Mouse (Mus musculus): ENCODE data around the gene Dffa. TPM values are rescaled to one million over a fixed set of nuclear protein-coding genes. Genes with fewer than 3 reads are reported as not detected.
A peak's percentile ranks its signal among the peaks of the same experiment; 100 is the strongest.
"Not testable (repeated sequence)": the region's sequence is repeated elsewhere in the genome, so short reads cannot be mapped to it uniquely, and the experiment has no call there.

Gene Dffa
- polyA plus RNA-seq, 2 experiments from 2014 or later = 20.4 to 30.8 TPM

DNA sequence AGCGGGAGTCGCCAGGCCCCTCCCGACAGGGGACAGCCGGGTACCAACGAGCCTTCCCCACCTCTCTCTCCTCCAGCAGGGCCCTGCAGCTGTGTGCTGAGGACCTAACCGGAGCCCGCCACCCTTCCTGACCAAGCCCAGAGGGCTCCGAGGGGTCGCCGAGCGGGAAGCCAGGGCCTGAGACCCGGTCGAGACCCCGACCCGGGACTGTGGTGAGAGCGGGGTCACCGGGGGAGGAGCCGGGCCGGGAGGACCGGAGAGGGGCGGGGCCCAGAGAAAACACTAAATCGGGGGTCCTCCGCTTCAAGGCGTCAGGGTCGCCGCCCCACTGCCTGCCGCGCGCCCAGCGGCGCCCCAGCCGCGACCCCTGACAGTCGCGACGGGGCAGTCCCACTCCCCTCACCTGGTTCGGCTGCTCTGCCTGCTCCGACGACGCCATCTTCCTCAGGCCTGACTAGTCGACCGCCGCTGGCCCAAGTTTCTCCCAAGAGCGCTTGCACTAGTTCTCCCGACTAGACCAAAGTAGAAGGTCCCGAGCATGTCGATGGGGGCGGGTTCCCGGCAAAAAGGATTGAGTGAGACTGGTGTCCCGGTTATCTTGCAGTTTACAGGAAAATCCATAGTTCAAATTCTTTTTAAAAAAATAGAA is 4.5 kb upstream of the Dffa start, which contains the start of gene Pex14:
Gene Pex14, minus strand, starts transcription at position 508 of the 649 bp plus-strand sequence.
- peak; percentile 78 for ATAC-seq

DNA sequence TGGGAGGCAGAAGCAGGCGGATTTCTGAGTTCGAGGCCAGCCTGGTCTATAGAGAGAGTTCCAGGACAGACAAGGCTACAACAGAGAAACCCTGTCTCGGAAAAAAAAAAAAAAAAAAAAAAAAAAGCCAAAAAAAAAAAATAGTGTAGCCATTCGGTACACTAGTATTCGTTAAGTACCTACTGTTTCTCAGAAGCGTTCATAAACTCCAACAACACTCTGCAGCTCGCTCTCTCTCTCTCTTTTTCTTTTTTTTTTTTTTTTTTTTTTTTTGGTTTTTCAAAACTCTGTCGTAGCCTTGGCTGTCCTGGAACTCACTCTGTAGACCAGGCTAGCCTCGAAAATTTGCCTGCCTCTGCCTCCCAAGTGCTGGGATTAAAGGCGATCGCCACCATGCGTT is 3.5 kb upstream of the Dffa start:
- ATAC-seq = not testable (repeated sequence)

DNA sequence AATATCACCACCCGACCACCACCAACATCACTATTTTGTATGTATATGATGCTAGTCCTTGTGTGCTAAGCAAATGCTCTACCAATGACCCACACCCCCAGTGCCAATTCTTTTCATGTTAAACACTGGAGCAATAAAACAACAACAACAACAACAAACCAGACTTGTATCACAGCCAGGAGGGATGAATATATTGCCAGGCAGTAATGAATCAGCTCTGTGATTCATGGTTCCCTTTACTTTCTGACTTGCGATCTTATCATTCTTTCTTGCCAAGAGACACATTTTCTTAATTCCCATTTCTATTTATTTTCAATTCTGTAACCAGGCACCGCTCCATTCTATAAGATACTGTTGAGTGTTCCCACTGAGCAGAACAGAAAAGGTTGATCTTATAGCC is 2.5 kb upstream of the Dffa start:
- no peak for ATAC-seq

DNA sequence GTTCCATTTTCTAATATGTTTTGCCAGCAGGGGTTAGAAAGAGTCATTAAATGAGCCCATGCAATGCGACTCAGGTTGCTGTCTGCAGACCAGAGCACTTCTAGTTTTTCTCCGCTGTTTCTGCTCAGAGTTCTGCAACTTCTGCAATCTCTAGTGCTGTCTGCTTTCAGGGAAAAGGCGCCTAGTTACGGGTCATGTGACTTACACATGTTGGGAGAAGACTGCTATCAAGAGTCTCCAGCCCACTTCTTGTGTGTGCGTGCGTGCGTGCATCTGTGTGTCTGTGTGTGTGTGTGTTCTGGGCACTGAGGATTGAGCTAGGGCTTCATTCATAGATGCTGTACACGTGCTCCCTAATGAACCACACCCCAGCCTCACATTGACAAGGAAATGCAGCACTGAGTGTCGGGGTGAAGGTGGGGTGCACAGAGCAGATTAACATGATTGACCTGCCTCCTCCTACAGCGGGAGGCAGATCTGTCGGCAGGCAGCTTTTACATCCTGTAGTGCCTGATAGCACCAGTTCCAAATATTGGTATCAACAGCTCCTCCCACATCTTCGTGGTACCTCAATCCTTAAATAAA is 16.1 kb downstream of the Dffa start:
- ATAC-seq = not testable (repeated sequence)

DNA sequence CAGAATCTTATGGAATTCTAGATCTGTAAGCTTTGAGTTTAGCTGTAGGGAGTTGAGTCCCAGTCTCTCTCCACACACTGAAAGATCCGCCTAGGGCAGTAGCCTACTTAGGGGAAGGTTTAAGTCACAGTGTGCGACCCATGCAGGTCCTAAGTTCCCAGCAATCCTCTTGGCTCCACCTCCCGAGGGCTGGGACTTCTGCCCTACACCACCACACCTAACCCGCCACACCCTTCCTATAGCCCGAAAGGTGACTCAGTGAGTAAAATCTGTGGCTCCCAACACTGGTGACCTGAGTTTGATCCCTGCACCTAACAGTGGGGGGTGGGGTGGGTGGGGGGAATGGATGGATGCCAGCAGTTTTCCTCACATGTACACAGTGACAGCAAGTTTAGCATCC is 19.5 kb downstream of the Dffa start:
- no peak for ATAC-seq

DNA sequence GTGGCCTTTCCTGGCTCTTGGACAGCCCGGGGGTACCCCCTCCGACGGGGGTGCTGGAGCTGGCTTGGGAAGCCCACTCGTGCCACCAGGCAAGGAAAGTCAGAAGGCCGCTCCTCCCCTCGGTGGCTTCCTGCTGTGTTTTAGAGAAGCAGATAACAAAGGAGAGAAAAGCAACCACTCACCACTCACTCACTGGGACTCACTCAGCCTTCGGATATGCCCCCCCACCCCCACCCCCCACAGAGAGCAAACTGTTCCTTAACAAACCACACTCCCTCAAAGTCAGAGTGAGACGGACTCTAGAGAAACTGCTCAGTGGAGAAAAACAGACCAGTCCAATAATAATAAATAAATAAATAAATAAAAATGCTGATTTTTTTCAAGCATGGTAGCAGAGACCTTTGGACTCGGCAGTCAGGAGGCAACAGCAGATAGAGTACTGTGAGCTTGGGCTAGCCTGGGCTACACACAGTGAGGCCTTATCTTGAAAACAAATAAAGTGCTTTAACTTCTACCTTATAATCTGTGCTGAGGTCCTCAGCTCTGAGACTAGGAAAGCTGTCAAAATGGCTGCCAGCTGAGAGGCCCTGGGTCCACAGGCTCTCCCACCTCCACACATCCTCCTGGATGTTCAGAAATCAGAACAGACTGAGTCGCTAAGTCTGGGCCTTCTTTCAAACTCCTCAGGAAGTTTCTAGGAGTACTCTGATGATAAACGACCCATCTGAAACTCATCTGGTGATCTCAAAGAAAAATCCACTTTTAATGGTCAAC is 21.6 kb downstream of the Dffa start:
- ATAC-seq = no peak

DNA sequence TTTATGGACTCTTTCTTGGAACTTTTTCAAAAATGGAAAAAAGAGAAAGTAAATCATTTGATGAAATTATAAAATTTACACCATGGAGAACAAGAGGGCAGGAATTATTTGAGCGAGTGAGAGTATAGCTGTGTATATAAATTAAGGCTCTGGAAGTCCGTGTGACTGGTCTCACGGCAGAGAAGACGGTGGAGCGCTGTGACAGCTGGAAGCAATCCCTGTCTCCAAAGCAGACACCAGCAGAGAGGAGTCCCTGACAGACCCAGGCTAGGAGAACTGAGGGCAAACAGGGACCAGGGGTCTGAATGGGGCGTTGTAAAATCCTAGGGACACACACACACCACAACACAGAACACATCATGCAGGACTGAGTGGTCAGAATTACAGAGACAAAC is 22.2 kb downstream of the Dffa start:
- ATAC-seq = no peak

DNA sequence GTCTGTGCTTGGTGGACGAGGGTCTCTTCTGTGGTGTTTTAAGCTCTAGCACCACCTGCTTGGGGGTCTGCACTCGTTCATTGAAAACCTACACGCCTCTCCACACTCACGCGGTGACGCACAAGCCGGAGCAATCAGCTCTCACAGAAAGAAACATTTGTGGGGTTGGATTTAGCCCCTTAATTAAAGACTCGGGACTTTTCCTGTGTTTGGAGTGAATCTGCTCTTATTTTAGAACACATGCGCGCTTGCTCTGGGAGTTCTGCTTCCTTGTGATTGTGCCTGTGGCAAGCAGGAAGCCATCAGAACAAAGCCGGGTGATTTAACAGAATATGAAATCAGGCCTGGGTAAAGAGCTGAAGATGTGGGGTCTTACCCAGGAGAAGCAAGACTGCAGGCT is 22.7 kb downstream of the Dffa start, which contains the start of gene Cort:
Gene Cort, minus strand, starts transcription at position 101 of the 400 bp plus-strand sequence.
- ATAC-seq = no peak

DNA sequence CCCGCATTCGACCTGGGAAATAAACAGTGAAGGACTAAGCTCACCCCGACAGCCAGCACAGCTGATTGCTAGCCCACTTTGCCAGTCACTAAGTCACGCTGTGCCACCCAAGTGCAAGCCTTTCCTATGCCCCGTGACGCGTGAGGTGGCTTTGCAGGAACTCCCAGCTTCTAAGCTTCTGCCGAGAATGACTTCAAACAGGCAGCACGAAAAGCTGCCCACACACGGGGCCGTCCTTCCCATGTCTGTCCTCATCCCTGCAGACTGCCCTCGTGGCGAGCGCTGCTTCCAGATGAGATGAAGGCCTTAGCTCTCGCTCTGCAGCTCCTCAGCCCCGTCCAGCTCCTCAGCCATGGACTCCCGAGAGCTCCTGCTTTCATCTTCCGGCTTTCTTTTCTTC is 24.5 kb downstream of the Dffa start:
- ATAC-seq = no peak

DNA sequence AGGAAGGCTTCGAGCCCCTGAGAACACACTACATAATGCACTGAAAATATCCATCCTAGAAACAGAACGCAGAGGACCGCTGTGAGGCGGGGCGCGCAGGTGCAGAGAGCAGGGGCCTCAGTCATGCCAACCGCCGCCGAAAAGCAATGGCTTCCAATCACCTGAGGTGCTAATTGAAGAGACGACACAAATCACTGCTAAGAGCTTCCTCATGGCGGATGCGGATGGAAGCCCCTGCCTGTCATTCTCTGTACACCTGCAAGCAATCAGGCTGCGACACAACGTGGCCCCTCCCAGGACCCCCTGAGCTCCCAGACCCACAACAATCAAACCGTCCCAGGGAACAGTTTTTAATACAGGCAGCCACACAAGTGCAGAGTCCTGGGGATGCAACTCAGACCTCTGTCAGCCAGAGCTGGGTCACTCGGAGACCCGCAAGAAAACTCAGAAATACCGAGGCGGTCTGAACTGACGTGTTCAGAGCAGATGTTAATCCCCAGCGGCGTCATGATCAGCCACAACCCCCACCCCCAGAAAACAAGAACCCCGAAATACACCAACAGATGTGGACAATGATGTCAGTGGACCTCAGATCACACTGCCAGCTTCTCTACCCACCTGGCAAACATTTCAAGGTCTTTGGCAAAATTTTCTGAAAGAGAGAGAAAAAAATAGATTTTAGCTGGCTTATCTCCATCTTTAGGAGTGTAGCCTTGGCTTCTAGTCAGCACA is 27.2 kb downstream of the Dffa start:
- ATAC-seq = no peak

DNA sequence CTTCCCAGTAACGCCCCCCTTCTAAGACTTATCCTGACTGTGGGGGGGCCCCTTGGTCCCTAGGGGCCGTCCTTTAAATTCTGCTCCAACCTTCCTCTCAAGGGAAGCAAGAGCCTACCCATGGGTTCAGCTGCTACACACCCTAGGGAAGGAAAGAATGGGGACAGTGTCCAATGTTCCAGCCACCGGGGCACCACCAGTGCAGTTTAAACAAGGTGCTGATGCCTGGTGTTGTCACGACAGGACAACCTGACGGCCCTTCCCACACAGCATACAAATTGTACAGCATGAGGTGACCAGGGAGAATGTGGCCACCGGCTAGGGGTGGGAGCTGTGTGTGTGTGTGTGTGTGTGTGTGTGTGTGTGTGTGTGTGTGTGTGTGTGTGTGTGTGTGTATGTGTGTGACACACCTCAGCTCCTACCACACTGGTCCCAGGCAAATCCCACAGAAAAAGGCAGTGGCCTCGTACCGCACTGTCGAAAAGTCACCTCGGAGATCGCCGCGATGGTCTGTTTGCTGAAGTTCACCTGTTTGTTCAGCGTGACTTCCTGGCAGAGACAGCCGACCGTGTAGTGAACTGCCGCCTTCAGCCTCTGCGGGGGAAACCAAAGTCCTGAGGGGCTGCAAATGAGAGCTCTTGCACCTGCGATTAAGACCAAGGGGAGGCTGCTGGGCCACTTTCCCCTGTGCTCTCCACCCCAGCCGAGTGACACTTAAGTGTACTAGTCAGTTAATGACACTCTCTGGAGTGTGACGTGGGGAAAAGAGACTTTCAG is 28.0 kb downstream of the Dffa start:
- ATAC-seq = no peak

DNA sequence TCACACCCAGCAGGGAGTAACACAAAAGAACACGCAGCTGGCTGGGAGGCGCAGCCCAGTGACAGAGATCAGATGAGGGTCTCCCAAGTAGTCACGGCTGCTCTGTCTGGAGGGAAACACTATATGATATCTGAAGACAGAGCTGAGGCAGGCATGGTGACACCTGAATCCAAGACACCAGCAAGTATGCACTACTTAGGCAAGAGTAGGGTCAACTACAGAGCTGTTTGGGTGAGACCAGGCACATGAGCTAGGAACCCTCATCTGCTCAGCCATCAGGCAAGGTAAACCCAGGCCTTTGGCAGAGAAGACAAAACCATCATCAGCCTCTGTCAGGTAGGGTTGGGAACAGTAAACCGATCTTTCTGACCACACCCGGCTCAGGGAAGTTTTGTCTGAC is 29.4 kb downstream of the Dffa start:
- ATAC-seq = no peak

DNA sequence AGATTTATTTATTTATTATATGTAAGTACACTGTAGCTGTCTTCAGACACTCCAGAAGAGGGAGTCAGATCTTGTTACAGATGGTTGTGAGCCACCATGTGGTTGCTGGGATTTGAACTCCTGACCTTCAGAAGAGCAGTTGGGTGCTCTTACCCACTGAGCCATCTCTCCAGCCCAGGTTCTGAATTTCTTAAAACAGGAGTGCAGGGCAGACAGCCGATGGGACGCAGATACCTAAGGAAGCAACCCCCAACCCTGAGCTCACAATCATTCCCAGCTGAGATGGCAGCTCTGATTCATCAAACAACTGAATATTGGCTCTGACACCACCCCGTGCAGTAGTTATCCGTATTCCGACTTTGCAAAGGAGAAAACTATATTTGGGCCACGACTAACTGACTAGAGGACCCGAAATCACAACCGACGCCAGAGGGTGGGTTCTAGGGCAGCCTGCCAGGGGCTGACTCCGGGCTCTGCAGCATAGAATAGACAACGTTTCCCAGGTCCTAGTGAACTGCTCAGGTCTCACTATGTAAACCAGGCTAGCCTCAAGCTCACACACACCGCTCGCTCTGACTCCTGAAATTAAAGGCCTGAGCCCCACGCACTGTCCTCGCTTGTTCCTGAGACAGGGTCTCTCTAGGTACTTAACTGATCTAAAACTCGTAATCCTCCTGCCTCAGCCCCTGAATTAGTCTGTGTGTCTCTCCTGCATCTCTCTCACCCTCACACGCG is 32.3 kb downstream of the Dffa start:
- no peak for ATAC-seq

DNA sequence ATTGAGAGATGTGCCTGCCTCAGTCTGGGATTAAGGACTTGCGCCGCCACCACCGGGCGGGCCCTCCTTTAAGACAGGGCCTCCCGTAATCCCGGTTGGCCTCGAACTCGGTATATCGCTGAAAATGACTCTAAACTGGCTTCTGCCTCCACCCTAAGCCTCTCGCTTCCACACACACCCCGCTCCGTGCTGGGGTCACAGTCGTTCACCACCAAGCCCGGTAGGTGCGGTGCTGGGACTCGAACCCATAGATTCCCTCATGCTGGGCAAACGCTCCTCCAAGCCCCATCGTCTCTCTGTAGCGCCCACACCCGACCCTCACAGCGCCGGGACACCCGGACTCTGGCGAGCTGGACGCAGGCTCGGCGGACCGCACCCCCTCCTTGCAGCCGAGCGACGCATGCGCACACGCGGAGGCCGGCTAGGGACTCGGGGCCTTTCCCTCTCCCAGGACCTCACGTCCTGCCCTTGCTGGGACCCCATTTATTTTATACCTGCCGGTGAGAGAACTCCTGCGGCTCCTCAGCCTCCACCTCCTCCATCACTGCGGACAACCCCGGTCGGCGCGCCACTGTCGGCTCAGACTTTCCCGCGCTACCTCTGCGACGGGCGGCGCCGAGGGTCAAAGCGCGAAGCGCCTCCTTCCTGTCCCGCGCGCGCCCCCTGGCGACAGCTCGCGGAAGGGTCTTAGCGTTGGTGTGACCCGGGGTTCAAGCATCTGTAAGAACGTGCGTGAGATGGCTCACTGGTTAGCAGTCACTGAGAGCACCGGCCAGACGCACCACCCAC is 33.2 kb downstream of the Dffa start, which contains the start of gene Cenps:
Gene Cenps, minus strand, starts transcription at position 648 of the 789 bp plus-strand sequence.
- peak; percentile 94 for ATAC-seq

DNA sequence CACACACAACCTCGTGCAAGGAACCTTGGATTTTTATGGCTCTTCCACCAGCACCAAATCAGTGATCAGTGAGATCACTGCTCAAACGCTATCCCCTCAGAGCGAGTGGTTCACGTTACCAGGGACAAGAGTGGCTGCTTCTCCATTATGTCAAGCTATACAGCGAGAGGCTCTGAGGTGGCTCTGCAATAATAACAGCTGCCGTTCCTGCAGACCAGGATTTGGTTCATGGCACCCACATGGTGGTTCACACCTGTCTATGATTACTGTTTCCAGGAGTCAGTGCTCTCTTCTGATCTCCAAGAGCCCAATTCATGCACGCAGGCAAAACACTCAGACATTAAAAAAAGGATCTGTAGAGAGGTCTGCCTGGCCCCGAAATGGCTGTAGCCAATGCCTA is 34.6 kb downstream of the Dffa start:
- ATAC-seq = no peak

DNA sequence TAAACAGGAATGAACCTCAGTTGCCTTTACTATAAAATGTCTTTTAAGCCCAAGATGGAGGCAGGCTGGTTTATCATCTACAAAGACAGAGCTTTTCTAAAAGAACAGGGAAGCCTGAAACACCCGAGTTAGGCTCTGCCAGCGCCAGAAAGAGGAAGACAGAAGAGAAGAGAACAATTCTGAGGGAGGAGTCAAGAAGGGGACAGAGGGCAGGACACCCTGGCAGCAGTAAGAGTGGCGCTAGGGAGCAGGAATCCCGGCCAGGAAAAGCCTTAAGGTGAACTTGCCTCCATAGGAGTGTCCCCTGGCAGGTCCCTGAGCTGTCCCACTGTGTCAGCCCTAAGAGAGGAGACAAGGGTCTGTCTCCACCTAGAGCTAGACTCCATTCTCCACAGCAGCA is 39.6 kb downstream of the Dffa start:
- no peak for ATAC-seq

DNA sequence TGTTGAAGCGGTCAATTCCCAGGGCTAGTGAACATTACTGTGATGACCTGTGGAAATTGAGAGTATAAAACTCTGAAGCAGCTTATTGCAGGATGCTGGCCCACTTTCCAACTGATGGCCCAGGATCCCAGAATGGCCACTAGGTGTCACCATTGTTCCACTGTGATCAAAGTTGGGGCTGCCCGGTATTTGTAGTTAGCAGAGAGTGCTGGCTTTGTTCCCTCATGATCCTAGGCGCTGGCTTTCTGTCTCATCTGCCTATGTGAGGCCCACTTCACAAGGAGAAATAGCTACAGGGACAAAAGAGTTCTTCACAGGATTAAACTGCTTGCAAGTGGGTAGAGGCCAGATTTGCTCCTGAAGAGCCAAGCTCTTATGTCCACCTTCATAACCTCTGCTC is 40.5 kb downstream of the Dffa start:
- ATAC-seq = peak; percentile 96

DNA sequence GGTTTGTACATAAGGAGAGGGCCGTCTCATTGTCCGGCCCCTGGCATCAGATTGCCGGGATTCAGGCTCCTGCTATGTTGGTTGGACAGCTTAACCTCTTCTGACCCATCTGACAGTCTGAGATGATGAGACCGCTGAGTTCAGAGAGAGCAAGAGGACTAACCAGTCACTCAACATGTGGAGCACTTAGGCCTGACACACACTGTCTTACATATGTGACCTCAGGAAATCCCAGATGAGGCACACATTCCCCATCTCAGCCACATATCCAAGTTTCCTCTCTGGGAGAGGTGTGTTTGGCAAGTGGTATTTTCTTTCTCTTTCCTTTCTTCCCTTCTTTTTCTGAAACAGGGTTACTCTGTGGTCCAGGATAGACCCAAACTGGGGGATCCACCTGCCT is 41.2 kb downstream of the Dffa start:
- no peak for ATAC-seq

DNA sequence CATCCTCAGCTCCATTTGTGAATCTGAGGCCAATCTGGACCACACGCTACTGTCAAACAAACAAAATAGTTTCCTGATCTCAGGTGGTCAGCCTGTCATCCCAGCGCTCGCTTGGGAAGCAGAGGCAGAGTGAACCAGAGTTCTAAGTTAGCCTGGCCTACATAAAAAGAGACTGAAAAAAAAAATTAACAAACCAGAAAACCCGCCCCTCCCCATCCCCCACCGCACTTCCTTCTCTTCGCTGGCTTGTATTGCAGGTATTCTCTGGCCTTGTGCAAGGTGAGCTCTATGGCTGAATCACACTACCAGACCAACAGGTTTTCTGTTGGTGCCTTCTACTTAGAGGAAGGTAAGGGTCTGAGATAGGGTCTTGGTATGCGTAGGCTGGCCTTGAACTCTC is 43.6 kb downstream of the Dffa start:
- ATAC-seq = no peak

DNA sequence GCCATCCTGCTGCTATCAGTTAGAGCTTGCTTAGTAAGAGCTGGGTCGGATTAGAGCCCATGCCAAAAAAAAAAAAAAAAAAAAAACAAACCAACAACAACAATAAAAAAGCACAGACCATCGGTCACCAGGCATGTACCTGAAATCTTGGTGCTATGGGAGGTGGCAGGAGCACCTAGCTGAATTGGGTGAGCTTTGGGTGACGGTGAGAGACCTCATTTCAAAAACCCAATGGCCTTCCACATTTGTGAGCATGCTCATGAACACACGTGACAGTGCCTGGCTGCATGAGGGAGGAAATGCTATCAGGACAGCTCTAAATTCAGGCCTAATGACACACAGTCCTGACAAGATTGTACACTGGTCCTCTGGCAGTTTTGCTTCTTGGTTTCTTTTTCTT is 44.1 kb downstream of the Dffa start:
- no peak for ATAC-seq

DNA sequence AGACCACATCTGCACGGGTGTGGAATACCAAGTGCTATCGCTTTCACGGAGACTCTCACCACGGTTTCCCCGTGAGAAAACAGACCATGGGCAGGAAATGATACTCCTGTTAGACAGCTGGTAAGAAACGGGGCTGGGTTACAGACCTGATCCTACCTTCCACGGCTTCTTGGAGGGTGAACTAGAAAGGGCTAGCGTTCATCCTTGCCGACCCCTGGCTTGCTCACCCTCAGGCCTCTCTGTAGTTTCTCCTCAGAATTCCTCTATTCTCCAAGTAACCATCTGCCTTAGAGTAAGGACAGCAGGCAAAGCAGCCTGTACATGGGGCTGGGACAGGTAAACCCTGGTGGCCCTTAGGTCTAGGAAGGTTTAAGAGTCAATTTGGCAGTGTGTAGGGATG is 45.2 kb downstream of the Dffa start:
- no peak for ATAC-seq

Data from CD4-positive, CD25-positive, alpha-beta regulatory T cell, adult 4 months (primary cell).